Mouse (Mus musculus) cerebellum, postnatal 10 days (tissue): ENCODE data around the gene Fbxl7.

Experiments
- DNase-seq, 2 experiments: peaks; one replicate each; pipeline ENCODE4 v3.0.0; 2021; ENCODE audit warnings: mixed read lengths in 2 of 2

The Fbxl7 gene

GRCm38 (mm10) chr15:26895251-26895711 is at the start of gene Fbxl7:
Fbxl7 (minus strand) TSS chr15:26895580.
- peak; percentile 69 to 81 for DNase-seq

GRCm38 (mm10) chr15:26922026-26922425 is 26.6 kb upstream of the Fbxl7 start:
- DNase-seq: peak; percentile 22 to 25

- peak in 1 of 2 experiments; percentile 15 for DNase-seq
Observed at GRCm38 (mm10) chr15:26913427-26913826, 18.0 kb upstream of the Fbxl7 start.

GRCm38 (mm10) chr15:26895761-26896160 is 381 bp upstream of the Fbxl7 start:
- DNase-seq: no peak

GRCm38 (mm10) chr15:26894801-26895229 is 565 bp downstream of the Fbxl7 start:
- peak in 1 of 2 experiments; percentile 31 for DNase-seq

GRCm38 (mm10) chr15:26894031-26894655 is 1.2 kb downstream of the Fbxl7 start:
- peak; percentile 17 to 19 for DNase-seq

- no peak for DNase-seq
Observed at GRCm38 (mm10) chr15:26893136-26893535, 2.2 kb downstream of the Fbxl7 start.

- no peak for DNase-seq
Observed at GRCm38 (mm10) chr15:26889971-26890370, 5.4 kb downstream of the Fbxl7 start.

GRCm38 (mm10) chr15:26888170-26888569 is 7.2 kb downstream of the Fbxl7 start:
- DNase-seq: no peak

GRCm38 (mm10) chr15:26885979-26886378 is 9.4 kb downstream of the Fbxl7 start:
- no peak for DNase-seq

GRCm38 (mm10) chr15:26880212-26880956 is 15.0 kb downstream of the Fbxl7 start:
- peak; percentile 48 to 67 for DNase-seq

- DNase-seq: peak; percentile 85
Observed at GRCm38 (mm10) chr15:26875687-26876086, 19.7 kb downstream of the Fbxl7 start.

GRCm38 (mm10) chr15:26872234-26872633 is 23.1 kb downstream of the Fbxl7 start:
- DNase-seq: no peak

- DNase-seq: no peak
Observed at GRCm38 (mm10) chr15:26869197-26869596, 26.2 kb downstream of the Fbxl7 start.

GRCm38 (mm10) chr15:26867521-26867920 is 27.9 kb downstream of the Fbxl7 start:
- no peak for DNase-seq

GRCm38 (mm10) chr15:26862173-26862572 is 33.2 kb downstream of the Fbxl7 start:
- no peak for DNase-seq

GRCm38 (mm10) chr15:26849626-26850025 is 45.8 kb downstream of the Fbxl7 start:
- DNase-seq: peak; percentile 41 to 53

- peak; percentile 47 to 49 for DNase-seq
Observed at GRCm38 (mm10) chr15:26842216-26842615, 53.2 kb downstream of the Fbxl7 start.

GRCm38 (mm10) chr15:26838386-26838785 is 57.0 kb downstream of the Fbxl7 start:
- no peak for DNase-seq

GRCm38 (mm10) chr15:26837200-26837599 is 58.2 kb downstream of the Fbxl7 start:
- DNase-seq: peak; percentile 16 to 28

- DNase-seq: no peak
Observed at GRCm38 (mm10) chr15:26834415-26834814, 61.0 kb downstream of the Fbxl7 start.

- DNase-seq: peak; percentile 3 to 12
Observed at GRCm38 (mm10) chr15:26831141-26831540, 64.2 kb downstream of the Fbxl7 start.

GRCm38 (mm10) chr15:26816931-26817330 is 78.4 kb downstream of the Fbxl7 start:
- DNase-seq: no peak

GRCm38 (mm10) chr15:26812856-26813255 is 82.5 kb downstream of the Fbxl7 start:
- DNase-seq: no peak
